Mouse (Mus musculus): ENCODE results near the gene Arv1.

Gene Arv1

DNA sequence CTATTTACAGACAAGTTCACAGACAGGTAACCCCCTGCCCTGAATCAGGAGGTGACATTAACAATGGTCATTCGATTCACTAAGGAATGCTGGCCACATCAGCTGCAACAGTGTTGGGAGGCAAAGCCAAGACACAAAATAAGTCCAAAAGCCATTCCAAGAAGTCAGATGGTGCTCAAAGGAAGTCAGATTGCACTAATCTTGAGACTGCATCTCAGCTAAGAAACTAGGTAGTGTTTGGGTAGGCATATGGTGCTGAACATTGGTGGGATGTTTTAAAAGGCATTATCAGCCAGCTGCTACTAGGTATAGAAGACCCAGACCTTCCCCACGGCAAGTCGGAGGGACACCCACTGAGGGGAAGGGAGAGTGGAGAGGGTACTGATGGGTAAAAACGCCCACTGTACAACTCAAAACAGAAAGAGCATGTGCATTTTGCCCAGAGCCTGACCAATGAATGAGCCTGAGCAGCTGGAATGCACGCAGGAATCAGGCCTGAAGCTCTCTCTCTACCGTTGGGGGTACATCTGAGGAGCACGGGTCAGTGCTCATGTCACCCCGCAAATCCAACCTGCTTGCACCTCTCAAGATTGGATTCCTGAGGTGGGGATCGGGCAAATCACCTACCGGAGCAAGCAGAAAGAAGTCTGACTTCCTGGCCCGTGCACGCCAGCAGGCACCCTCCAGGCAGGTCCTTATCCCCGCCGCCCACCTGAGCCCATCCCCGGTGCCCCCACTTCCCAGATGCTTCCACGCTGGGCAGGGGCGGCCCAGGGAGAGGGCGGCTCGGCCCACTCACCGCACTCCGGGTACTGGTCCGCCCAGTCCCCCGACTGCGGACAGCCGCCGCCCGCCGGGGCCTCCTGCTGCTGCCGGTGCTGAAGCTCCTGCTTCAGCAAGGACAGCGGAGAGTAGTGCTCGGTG lies 739 bp upstream of the Arv1 start:
- no peak for DNase-seq (ENCODE audit: low read depth in 1 of 2, low spot score in 2 of 2)

- no peak for DNase-seq (ENCODE audit: low read depth in 1 of 2, low spot score in 2 of 2)
Observed at GRCm38 (mm10) chr8:124724301-124724700, 2.4 kb downstream of the Arv1 start.

DNA sequence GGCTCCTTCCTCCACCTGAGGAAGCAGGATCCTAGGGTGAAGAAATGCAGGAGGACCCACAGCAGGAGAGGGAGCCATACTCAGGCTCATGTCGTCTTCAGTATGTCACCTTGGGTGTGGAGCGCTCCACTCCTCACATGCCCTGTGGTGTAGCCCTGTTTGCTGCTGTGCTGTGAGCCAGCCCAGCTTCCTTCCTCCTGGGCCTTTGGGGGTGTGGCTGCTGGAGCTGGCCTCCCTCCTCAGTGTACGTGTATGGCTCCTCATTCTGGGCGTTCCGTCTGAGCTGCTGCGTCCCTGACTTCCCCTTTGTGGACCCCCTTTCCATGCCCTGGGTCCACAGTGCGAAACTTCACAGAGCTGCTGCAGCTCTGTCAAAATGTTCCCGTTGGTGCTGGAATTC lies 10.9 kb downstream of the Arv1 start:
- DNase-seq (ENCODE audit: low read depth in 1 of 2, low spot score in 2 of 2): no peak

DNA sequence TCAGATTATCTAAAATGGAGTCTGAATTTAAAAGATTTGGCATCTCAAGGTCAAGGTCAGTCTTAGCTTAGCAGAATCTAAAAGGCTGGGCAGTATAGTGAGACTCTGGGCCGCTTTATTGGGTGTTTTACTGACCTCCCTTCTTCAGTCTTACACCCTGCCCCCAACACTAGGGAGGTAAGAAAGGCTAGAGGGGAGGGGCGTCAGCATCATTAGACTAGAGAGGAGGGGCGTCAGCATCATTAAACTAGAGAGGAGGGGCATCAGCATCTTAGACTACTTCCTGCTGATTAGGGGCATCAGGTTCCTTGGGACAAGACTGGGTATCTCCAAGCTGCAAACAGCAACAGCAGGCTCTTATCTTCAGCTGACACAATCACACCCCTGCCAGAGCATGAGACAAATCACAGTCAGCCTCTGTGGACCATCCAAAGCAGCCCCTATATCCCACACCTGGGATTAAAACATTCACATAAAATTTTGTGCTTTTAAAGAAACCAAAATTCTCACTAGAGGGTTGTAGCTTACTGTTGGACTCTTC lies 13.5 kb downstream of the Arv1 start:
- DNase-seq (ENCODE audit: low read depth in 1 of 2, low spot score in 2 of 2): no peak

GRCm38 (mm10) chr8:124739268-124739667 lies 17.3 kb downstream of the Arv1 start:
- DNase-seq (ENCODE audit: low read depth in 1 of 2, low spot score in 2 of 2): no peak

DNA sequence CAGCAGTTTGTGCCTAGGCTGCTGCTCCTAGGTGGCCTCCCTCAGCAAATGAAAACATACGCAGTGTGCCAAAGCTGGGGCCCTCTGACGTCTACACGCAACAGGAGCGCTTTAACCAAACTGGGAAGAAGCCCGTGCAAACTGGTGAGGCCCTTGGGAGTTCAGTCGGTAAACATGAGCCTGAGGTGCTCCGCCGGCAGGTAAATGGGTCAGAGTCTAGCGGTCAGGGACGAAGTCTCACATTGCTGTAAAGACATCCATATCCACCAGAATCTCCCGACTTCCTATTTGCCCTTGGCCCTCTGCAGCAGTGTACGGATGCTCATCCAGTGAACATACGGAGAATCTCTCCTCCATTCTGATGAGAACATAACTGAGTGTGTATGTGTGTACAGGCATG lies 24.7 kb downstream of the Arv1 start:
- no peak for DNase-seq (ENCODE audit: low read depth in 1 of 2, low spot score in 2 of 2)

DNA sequence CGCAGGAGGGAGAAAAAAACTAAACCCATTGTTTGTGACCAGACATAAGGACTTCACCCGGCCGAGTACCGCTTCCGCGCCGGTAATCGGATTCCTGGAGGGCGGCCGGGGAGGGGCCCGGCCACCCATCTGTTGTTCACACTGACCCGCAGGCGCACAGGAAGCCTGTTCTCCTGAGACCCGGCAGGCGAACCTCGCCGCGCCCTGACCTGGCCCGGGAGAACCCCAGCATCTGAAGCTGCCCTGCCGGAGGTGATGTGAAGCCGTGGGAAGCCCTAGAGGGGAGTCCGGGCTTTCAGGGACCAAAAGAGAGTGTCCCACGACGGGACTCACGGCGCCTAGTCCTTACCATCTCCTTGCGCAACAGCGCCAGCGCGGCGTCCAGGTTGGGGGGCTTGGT lies 29.3 kb downstream of the Arv1 start:
- DNase-seq (ENCODE audit: low read depth in 1 of 2, low spot score in 2 of 2): no peak

- no peak for DNase-seq (ENCODE audit: low read depth in 1 of 2, low spot score in 2 of 2)
Observed at GRCm38 (mm10) chr8:124751709-124752173, 29.8 kb downstream of the Arv1 start, which contains the start of gene Fam89a. Fam89a (minus strand) TSS chr8:124751832.

GRCm38 (mm10) chr8:124752325-124752862 lies 30.5 kb downstream of the Arv1 start:
- DNase-seq (ENCODE audit: low read depth in 1 of 2, low spot score in 2 of 2): no peak

DNA sequence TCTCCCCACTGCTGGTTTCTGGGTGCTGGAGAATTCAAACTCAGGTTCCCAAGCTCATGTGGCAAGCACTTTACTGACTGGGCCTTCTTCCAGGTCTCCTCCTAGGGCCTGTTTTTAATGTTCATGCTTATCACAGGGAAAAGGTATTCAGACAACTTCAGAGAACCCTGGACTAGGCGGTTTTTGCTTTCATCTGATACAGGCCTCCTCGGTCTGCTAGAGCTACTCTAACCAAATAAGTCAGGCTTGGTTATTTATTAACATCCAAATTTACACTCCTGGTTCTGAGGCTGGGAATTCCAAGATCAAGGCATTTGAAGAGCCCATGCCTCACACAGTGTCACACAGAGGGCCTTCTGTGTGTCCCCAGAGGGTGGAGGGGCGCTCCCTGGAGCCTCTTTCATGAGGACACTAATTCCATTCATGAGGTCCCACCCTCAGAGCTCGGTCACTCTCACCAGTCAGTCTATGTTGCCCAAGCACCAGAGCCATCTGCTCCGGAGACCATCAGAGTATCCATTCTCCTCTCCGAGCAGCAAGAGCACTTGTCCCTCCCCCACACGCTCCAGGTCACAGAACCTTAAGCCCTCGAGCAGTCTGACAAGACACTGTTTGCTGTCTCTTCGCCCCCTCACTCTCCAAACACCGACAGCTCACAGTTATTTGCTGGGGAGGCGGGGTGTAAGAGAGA lies 32.3 kb downstream of the Arv1 start:
- DNase-seq (ENCODE audit: low read depth in 1 of 2, low spot score in 2 of 2): no peak

- DNase-seq (ENCODE audit: low read depth in 1 of 2, low spot score in 2 of 2): no peak
Observed at GRCm38 (mm10) chr8:124754792-124755190, 32.9 kb downstream of the Arv1 start.

- DNase-seq (ENCODE audit: low read depth in 1 of 2, low spot score in 2 of 2): no peak
Observed at GRCm38 (mm10) chr8:124755481-124755880, 33.5 kb downstream of the Arv1 start.

- DNase-seq (ENCODE audit: low read depth in 1 of 2, low spot score in 2 of 2): no peak
Observed at GRCm38 (mm10) chr8:124756153-124756552, 34.2 kb downstream of the Arv1 start.

DNA sequence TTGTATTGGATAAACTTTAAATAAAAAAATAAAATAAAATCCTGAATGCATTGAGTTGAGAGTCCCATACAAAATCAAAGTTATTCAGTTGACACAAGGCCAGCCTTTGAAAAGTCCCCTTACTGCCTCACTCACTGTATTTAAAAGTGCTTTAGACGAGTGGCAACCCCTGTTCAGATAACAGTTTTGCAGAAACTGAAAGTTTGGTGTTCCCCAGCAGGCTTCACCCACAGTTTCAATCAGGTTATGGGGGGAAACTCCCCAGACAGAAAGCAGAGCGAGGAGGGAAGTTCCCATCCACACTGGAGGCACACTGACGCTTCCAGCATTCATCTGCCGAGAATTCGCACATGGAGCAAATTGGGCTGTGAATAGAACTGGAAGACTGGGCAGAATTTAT lies 34.7 kb downstream of the Arv1 start:
- DNase-seq (ENCODE audit: low read depth in 1 of 2, low spot score in 2 of 2): no peak

- no peak for DNase-seq (ENCODE audit: low read depth in 1 of 2, low spot score in 2 of 2)
Observed at GRCm38 (mm10) chr8:124758544-124758943, 36.6 kb downstream of the Arv1 start.

DNA sequence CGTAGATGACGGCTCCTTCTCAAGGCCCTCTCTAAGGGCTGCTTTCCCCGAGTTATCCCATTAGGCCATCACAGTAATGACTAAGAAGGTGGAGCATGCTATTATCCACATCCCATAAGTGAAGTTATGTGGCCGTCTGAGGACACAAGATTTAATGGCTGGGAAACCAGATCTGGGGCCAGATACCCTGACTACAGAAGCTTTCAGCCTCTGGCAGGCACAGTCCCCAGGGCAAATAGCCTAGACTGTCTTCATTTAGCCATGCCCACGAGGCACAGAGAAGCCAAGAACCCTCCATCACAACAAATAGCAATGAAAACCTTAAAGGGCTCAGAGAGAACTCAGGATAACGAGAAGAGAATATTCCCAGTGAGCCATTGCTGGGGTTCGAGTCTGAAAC lies 41.1 kb downstream of the Arv1 start:
- DNase-seq (ENCODE audit: low read depth in 1 of 2, low spot score in 2 of 2): no peak

DNA sequence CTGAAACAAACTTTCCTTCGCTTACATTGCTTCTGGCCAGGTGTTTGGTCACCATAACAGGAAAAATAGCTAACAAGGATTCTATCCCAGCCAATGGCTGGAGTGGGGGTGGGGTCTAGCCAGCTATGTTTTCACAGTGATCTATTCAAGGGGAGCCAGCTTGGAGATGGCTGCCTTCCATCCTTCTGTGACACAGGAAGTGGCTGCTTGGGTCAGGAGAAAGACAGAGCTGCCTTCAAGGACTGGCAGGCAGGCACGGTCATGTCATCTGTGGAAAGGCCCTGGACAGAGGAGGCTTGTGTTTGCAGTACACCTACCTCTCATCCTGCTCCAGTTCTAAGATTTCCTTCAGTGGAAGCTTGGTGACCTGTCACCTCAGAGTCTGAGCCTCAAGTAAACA lies 50.5 kb downstream of the Arv1 start:
- no peak for DNase-seq (ENCODE audit: low read depth in 1 of 2, low spot score in 2 of 2)

DNA sequence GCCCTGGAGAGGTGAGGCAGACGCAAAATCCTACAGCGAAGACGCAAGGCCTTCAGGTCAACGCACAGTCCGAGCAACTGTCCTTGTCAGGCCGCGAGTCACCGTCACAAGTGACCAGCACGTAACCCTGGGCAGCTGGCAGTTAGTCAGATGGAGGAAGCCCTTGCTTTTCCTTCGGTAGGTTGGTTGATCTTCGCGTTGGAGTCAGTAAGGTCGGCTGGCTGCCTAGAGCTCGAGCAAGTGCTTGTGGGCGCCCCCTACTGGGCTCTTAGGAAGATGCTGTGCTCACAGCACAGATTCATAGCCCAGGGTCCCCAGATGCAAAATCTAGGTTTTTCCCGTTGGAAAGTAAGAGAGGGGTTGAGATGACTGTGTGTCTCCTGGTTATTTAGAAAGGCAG lies 53.8 kb downstream of the Arv1 start:
- peak in 1 of 2 experiments; percentile 21 for DNase-seq (ENCODE audit: low read depth in 1 of 2, low spot score in 2 of 2)

- no peak for DNase-seq (ENCODE audit: low read depth in 1 of 2, low spot score in 2 of 2)
Observed at GRCm38 (mm10) chr8:124780236-124780635, 58.3 kb downstream of the Arv1 start.

GRCm38 (mm10) chr8:124782431-124782830 lies 60.5 kb downstream of the Arv1 start:
- no peak for DNase-seq (ENCODE audit: low read depth in 1 of 2, low spot score in 2 of 2)

DNA sequence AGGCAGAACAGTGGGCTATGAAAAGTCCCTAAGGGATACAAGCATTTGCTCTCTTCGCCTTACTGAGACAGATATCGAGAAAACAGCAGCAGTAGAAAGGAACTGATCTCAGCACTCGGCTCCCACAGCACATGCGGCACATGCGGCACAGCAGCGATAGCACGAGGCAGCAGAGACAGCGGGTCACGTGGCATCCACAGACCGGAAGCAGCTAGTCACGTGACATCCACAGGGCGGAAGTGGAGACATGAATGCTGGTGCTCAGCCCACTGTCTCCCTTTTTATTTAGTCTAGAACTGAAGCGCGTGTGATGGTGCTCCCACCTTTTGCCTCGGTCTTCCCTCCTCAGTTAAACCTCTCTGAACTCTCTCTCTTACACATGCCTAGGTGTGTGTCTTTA lies 61.3 kb downstream of the Arv1 start:
- no peak for DNase-seq (ENCODE audit: low read depth in 1 of 2, low spot score in 2 of 2)

All from monocyte, adult 2 months (primary cell).